Mouse (Mus musculus): ENCODE results near the gene Zfr2.

Zfr2 gene

DNA sequence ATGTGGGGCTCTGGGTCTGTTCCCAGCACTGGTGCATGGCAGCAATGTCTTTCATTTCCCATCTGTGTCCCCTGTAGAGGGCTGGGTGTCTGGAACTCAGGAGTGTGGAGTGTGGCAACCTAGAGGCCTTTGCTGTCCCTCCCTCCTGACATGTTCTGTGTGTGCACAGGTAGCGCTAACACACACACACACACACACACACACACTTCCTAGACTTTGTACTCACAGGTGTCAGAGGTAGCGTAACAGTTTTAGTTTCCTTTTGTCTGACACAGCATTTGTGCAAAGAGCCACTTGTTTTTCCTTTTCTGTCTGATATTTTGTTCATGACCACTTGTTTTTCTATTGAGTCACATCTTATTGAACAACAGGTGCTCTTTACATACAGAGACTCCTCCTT lies 14.8 kb downstream of the Zfr2 start:
- in situ Hi-C loops (cut with MseI, MboI), result no loop called here

- in situ Hi-C loops (cut with MseI, MboI), result no loop called here
Measured at GRCm38 (mm10) chr10:81249442-81249841, 16.5 kb downstream of the Zfr2 start.

DNA sequence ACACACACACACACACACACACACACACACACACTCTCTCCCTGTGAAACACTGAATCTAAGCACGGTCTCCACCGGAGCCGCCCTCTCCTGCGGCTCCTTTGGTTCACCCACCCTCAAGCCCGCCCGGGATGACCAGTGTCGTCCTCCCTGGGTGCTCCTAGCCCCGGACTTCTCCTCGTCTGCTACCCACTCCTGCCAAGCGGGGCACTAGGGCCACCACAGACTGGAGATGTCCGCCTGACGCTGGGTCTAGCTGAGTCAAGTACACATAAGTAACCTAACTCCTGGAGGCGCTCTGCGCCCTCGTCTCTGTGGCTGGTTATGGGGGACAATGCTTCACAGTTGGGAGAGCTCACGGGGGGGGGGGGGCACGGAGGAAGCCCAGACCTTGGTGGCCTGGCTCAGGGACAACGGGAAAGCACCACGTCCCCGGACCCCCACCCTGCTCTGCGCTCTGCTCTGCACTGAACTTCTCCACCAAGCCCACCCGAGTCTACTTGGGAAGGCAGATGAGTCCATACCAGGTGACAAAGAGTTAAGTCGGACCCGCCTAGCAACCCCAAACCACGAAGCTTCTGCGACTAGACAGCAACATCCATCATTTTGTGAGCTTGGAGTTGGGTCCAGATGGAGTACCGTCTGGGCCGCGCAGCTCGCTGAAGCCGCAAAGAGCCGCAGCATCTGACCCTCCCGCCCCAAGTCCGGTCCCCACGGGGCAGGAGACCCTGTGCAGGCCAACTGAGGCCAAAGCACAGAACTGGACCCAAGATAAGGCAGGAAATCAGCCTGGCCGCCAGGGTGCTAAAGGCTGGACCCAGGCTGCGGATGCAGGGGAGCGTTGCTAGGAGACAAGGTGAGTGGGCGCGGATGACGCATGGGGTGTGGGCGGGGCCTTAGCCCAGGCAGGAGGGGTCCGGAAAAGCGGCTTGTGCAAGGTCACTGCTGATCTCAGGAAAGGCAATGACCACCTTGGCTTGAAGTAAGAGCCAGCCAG lies 19.8 kb downstream of the Zfr2 start, which contains the start of gene Matk:
Gene Matk (plus strand): TSS at position 512 of the 996 bp plus-strand sequence.
- in situ Hi-C loops (cut with MseI, MboI), result no loop called here

- in situ Hi-C loops (cut with MseI, MboI), result no loop called here
Measured at GRCm38 (mm10) chr10:81254886-81255285, 21.9 kb downstream of the Zfr2 start.

DNA sequence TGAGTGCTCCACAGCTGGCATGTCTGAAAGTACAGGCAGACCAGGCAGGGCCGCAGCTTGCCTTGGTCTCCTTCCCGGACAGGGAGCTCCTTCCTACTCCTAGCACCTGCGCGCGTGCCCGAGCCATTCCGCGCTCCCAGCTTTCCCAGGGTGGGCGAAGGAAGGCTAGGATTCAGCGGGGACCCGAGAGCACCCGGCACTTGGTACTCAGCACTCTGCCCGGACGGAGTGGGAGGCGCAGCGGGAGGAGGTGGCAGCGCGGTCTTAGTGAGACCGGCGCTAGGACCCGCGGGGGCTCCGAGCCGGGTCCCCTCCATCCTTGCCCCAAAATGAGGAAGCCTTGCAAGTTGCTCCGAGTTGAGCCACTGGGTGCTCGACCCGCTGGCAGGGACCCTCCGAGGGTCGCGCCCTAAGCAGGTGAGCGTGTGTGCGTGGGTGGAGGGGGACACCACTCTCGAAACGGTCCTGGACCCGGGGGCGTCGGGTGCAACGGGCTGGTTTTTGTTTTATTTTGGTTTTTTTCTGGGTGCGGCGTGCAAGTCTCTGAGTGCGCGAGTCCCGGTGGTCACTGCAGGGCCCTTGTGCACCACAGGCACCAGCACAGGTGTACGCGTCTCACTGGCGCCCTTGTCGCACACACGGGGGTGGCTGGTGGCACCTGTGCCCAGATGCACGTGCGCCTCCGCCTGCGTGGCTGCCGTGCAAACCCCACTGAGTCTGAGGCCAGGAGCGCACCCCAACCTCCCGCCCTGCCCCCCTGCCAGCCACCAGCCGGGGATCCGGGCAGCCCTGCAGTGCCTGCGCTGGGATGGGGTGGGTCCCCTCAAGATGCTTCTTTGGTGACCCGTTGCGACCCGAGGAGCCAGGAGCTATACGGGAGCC lies 24.4 kb downstream of the Zfr2 start:
- in situ Hi-C loops (cut with MseI, MboI), result no loop called here

- in situ Hi-C loops (cut with MseI, MboI), result no loop called here
Measured at GRCm38 (mm10) chr10:81259225-81259884, 26.4 kb downstream of the Zfr2 start.

DNA sequence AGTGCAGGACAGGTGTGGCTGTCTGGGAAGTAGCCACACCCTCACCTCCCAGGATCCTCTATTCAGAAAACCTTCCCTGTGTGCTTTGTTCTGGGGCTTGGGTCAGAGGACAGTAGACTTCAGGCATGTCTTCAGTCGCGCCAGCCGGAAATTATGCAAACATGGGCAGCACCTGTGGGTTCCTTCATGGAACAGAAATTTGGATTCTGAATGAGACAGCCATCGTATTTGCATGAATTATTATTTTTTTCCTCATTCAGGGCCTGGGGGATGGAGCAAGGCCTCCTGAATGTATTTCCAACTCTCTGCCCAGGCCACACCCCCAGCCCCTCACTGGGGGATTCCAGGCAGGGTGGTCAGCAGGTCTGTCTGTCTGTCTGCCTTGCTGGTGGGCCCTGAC lies 28.1 kb downstream of the Zfr2 start:
- in situ Hi-C loops (cut with MseI, MboI), result no loop called here

- in situ Hi-C loops (cut with MseI, MboI), result no loop called here
Measured at GRCm38 (mm10) chr10:81265540-81265939, 32.6 kb downstream of the Zfr2 start.

- in situ Hi-C loops (cut with MseI, MboI), result no loop called here
Measured at GRCm38 (mm10) chr10:81266211-81267105, 33.5 kb downstream of the Zfr2 start, which contains the start of the genes Mrpl54 and Apba3. Mrpl54 (minus strand) TSS chr10:81266934. Apba3 (plus strand) TSS chr10:81266960.

- in situ Hi-C loops (cut with MseI, MboI), result no loop called here
Measured at GRCm38 (mm10) chr10:81268056-81268455, 35.1 kb downstream of the Zfr2 start.

- in situ Hi-C loops (cut with MseI, MboI), result no loop called here
Measured at GRCm38 (mm10) chr10:81268643-81269412, 35.9 kb downstream of the Zfr2 start.

DNA sequence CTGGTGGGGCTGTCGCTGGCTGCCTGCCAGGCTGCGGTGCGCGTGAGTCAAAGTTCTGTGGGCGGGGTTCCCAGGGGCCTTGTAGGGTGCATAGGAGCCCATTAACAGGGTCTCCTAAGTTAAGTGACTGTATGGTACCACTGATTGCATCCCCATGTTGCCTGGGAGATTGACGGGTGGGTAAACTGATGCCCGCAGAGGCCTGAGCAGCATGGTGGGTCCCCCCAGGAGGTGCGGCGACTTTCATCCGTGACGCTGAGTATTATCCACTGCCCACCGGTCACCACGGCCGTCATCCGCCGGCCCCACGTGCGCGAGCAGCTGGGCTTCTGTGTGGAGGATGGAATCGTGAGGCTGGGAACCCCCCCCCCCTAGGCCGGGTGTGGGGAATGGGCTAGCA lies 39.4 kb downstream of the Zfr2 start:
- in situ Hi-C loops (cut with MseI, MboI), result no loop called here

DNA sequence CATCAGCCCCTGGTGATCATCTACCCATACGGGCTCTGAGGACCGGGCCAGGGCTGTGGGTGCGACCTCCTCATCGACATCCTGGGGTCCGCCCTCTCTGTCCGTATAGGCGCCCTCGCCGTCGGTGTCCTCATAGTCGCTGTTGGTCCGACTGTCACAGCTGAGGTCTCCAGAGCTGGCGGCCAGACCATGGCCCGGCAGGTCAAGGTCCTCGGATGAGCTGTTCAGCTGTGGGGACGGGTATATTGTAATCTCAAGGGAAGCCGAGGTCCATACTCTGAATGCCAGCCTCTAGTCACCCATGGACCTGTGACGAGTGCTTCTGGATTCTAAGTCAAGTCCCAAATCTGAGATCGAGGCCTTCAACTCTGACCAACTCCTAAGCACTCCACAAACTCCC lies 40.9 kb downstream of the Zfr2 start:
- in situ Hi-C loops (cut with MseI, MboI), result no loop called here

- in situ Hi-C loops (cut with MseI, MboI), result no loop called here
Measured at GRCm38 (mm10) chr10:81277676-81278075, 44.7 kb downstream of the Zfr2 start.

GRCm38 (mm10) chr10:81279496-81279895 lies 46.5 kb downstream of the Zfr2 start:
- in situ Hi-C loops (cut with MseI, MboI), result no loop called here

- in situ Hi-C loops (cut with MseI, MboI), result no loop called here
Measured at GRCm38 (mm10) chr10:81284189-81284588, 51.2 kb downstream of the Zfr2 start.

- in situ Hi-C loops (cut with MseI, MboI), result loop anchor here (5.0 kb wide), 1 partner anchor 58 kb away; the partner anchor contains the start of gene Gipc3 (in 2 of the 2)
Measured at GRCm38 (mm10) chr10:81284719-81285118, 51.8 kb downstream of the Zfr2 start.

GRCm38 (mm10) chr10:81285694-81286450 lies 52.9 kb downstream of the Zfr2 start:
- in situ Hi-C loops (cut with MseI, MboI), result loop anchor here (5.0 kb wide), 1 partner anchor 56 kb away; the partner anchor contains the start of gene Gipc3 (in 2 of the 2)

GRCm38 (mm10) chr10:81286586-81286985 lies 53.6 kb downstream of the Zfr2 start:
- in situ Hi-C loops (cut with MseI, MboI), result loop anchor here (5.0 kb wide), 1 partner anchor 56 kb away; the partner anchor contains the start of gene Gipc3 (in 2 of the 2)
